Mouse (Mus musculus): ENCODE results near the gene Rab5c. TPM values are rescaled to one million over a fixed set of nuclear protein-coding genes. Genes with fewer than 3 reads are reported as not detected.
A peak's percentile ranks its signal among the peaks of the same experiment; 100 is the strongest.

The Rab5c gene
- total RNA-seq, 2 experiments from 2014 or later: 35.0 to 44.5 TPM

DNA sequence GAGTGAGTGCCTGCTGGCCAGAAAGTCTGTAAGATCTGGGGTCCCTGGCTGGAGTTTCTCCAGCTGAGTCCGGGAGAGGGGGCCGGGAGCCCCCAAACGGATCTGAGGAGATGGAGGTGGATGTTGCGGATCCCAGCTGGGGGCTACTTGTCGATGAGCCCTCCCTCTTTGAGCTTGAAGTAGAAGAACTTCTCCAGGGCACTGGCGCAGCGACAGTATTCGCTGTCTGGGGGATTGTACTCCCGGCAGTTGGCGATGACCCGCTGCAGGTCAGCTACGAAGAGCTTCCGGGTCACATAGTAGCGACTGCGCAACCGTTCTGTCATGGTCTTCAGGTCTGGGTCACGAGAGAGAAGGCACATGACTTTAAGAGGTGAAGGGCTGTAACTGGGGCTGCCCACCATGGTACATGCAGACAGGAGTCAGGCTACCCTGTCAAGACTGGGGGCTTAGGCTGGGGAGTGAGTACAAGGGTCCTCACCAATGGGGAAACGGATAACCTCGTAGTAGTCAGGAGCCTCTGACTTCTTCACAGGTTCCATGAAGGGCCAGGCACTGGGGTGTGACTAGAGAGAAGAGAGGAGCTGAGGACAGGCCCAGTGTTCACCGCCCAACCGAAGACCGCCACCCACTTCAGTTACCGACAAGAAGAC, 32.8 kb downstream of the Rab5c start:
- intact Hi-C loops (cut with DNase I): no loop called here
- DNase-seq: no peak

DNA sequence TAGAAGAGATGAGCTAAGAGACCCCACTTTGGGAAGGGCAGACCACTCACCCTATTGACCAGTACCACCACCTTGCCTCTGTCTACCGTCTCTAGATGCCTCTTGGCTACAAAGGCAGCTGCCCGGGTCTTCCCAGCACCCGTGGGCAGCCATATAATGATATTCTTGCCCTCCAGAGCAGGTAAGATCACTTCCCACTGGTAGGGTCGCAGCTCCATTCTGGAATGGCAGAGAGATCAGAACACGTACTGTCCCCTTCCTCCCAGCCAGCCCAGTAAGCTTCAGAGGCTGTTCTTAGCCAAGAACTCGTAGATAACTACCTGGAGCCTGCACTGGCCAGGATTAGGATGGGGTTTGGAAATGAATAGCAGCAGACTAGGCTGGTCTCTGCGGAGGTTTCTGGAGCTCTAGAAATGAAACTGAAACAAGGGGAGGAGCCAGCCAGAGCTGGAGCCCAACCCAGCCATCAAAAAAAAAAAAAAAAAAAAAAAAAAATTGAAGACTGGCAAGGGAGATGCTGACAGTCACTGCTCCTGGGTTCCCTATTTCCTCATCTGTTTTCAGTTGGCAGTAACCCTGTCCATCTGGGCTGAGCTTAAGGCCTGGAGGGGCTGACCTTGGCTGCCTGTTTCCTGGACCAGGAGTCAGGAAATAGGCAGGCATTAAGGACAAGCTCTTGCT, 34.0 kb downstream of the Rab5c start, which contains the start of gene Dhx58:
Gene Dhx58 (minus strand): TSS at position 421 of the 681 bp plus-strand sequence.
- intact Hi-C loops (cut with DNase I): loop anchor here (2.0 kb wide), 1 partner anchor 133 kb away; no protein-coding TSS in a partner anchor
- DNase-seq: no peak

DNA sequence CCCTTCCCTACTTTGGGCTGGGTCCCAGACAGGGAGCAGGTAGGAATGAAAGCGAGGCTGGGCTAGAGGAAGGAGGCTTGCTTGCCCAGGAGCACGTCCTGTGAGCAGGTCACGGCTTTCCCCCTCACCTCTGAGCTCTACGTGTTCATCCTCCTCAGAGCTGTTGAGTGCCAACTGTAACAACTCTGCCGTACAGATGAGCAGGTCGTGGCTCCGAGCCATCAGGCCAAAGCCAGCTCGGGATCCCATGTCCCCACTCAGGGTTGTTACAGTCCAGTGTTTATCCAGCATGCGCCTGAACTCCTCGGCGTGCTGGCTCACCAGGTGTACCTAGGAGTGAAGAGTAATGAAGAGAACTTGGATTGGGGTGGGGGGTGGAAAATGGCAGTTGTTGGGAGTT, 34.6 kb downstream of the Rab5c start:
- intact Hi-C loops (cut with DNase I): loop anchor here (2.0 kb wide), 1 partner anchor 133 kb away; no protein-coding TSS in a partner anchor
- DNase-seq: no peak

DNA sequence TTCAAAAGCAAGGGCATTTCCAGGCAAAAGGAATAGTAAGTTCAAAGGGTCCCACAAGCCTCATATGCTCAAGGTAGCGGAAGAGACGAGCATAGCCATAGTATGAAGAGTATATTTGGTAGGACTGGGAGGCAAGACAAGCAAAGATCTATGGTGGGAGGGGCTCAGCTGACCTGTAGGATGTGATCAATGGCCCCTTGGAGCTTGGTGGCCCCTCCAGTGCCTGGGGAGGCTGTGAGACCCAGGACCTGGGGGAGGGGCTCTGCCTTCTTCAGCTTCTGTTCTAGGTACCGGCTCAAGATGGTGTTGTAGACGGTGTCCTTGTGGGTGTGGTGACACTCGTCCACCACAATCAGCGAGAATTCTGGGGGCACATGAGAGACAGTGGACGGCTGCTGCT, 35.1 kb downstream of the Rab5c start:
- intact Hi-C loops (cut with DNase I): loop anchor here (2.0 kb wide), 1 partner anchor 132 kb away; no protein-coding TSS in a partner anchor
- DNase-seq: no peak

DNA sequence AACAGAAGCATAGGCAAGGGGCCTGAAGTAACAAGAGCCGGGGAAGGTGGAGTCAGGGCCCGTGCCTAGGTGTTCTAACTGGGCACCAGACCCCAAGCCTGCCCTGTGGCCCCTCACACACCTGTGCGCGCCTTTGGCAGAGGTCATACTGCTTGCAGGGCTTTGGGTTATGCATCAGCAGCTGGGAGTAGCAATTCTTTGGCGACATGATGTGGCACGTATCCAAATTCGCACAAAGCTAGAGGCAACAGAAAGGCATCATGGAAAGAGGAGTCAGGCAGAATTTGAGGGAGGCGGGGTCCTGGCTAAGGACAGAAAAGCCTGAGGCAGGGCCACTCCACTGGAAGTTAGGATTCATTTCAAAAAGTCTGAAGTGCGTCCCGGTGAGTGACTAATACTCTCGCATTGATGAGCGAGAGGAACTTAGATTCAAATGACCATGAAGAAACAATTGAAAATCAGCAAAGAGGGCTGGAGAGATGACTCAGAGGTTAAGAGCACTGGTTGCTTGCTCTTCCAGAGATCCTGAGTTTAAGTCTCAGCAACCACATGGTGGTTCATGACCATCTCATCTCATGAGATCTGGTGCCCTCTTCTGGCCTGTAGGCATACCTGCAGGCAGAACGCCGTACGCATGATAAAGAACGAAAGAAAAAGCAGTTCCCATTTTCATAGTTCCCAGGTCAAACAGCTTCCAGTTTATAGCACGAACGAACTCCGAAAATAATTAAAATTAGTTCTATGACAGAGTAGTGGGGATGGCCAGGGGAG, 35.7 kb downstream of the Rab5c start:
- intact Hi-C loops (cut with DNase I): loop anchor here (2.0 kb wide), 1 partner anchor 131 kb away; no protein-coding TSS in a partner anchor
- DNase-seq: peak in 1 of 2 experiments; percentile 63

DNA sequence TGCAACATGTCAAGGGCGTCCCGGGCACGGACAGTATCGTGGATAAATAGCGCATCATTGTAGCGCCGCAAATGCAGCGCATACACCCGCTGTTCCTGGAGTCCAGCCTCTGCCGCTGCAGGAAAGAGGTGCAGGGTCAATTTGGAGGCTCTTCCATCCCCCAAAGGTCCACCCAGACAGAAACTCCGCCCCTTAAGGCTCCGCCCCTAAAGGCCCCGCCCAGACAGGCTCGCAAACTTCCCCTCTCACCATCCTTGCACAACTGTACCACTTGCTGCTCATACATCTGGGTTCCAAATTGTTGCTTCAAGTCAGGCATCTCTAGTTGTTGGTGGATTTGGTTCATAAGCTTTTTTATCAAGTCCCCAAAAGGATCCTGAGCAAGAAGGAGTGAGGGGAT, 36.7 kb downstream of the Rab5c start:
- intact Hi-C loops (cut with DNase I): no loop called here
- peak; percentile 63 to 76 for DNase-seq

DNA sequence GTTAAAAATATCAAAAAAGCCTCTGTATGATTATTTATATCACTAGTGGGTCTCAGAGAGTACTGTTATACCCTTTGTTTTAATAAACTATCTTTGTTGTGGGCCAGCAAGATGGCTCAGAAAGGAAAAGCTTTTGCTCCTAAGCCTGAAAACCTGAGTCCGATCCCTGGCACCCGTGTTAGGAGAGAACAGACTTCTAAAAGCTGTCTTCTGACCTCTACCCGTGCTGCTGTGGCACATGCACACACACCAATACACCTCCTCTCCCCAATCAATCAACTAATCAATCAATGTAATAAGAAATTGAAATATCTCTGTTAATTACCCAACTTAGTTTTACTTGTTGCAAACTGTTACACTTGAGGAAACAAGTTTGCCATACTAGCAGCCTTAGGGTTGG, 37.3 kb downstream of the Rab5c start:
- no peak for DNase-seq
- intact Hi-C loops (cut with DNase I): no loop called here

DNA sequence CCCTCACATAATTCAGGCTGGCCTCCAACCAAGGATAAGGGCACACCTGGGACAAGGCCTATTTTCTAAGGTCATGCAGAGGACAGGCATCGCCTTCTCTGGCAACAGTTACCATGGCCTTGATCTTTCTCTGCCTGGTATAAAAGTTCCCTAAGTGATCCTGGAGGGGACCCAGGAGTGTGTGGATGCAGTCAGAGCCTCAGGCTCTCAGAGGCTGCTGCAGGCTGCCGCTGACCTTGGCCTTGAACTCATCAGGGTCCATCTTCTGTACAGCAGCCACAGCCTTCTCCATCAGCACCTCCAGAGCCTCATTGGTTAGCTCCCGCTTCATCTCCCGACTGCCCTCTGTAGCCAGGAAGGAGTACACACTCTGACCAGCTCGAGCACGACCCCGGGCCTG, 40.1 kb downstream of the Rab5c start:
- intact Hi-C loops (cut with DNase I): loop anchor here (5.0 kb wide), 1 partner anchor 271 kb away; no protein-coding TSS in a partner anchor

DNA sequence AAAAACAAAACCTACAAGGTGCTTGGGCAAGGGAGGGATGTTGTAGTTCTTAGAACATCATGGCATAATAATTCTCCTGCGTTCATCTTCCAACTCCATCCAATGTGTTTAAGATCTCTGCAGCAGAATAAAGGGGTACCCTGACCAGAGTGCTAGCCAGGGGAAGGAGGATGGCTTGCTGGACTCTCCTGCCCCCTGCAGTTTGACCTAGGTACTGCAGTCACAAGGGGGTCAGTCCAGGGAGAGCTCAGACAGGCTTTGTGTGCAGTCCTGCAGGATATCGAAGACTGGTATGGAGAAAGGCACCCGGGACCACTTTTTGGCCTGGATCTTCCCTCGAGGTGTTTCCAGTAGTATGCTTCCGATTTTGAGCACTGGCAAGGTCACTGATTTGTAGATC, 43.1 kb downstream of the Rab5c start:
- intact Hi-C loops (cut with DNase I): loop anchor here (5.0 kb wide), 1 partner anchor 268 kb away; no protein-coding TSS in a partner anchor
- peak; percentile 72 to 76 for DNase-seq

More for the DNA sequence above, 40.1 kb downstream of the Rab5c start:
- DNase-seq: no peak

DNA sequence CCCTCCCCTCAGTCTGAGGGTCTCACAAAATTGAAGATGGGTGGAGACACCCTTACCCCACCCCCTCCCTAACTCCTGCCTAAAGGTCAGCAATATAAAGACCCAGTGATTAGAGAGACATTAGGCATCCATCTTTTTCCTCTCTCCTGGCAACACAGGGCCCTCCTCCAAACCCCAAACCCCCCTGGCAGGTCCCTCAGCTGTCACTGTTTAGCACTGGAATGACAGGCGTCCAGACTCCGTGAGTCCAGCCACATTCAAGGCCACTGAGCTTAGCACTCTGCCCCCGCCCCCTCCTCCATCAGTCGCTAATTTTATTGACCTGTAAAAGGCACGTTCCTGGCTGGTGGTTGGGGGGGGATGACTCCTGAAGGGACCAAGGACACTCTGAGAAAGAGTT, 44.9 kb downstream of the Rab5c start:
- DNase-seq: no peak
- intact Hi-C loops (cut with DNase I): loop anchor here (2.0 kb wide), 1 partner anchor 66 kb away; no protein-coding TSS in a partner anchor

DNA sequence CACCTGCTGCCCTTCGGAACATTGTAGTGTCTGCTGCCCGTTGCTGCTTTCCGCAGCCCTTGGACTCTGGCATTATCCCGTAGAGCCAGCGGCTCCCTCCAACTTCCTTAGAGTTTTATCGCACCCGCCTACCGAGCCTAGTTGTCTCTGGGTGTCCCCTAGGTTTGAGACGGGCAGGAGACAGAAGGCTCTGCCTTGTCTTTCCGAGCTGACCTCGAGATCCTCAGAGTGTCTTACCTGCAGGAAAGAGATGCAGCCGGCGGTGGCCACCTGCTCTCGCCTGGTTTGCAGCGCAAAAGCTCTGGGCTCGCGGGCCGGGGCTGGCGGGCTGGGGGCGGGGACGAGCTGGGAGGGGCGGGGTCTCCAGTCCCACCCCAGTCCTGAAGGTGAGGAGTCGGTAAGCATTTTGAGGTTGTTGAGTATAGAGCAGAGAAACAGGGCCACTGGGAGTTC, 45.8 kb downstream of the Rab5c start, which contains the start of gene Zfp385c:
Gene Zfp385c (minus strand): TSS at position 292 of the 453 bp plus-strand sequence.
- intact Hi-C loops (cut with DNase I): loop anchor here (2.0 kb wide), 1 partner anchor 65 kb away; no protein-coding TSS in a partner anchor
- no peak for DNase-seq

DNA sequence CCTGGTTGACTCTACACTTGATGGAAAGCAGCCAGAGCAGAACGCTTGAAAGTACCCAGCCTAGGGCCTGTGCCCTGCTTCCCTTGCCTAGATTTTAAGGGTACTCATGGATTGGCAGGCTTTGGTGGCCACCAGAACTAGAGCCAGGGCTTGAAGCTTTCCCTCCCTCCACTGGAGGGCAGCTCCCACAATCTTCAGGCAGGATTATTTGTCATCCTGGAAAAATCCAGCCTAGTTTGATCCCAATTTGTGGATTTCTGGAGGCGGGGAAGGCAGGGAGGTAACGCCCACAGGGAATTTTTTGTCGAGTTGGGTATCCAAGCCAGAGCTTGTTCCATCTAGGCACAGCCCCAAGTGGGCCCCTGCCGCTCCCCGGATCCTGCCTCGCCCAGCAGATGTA, 47.6 kb downstream of the Rab5c start:
- DNase-seq: no peak
- intact Hi-C loops (cut with DNase I): no loop called here

DNA sequence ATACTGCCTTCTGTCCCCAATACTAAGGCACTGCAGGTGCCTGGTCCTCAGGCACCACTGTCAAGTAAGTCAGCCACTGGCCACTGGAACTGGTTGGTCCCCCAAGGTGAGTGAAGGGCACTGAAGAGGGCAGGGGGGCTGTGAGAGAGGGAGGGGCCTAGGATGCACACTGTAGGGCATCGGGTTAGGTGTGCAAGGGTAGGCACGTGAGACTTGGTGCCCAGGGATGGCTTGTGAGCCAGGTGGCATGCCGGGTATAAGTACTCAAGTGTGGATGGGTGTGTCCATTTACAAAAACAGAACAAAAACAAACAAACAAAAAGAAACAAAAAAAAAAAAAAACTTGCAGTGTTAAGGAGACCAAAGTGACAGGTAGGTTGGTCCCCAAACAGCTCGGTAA, 49.6 kb downstream of the Rab5c start:
- intact Hi-C loops (cut with DNase I): loop anchor here (2.0 kb wide), 1 partner anchor 54 kb away; no protein-coding TSS in a partner anchor
- no peak for DNase-seq

DNA sequence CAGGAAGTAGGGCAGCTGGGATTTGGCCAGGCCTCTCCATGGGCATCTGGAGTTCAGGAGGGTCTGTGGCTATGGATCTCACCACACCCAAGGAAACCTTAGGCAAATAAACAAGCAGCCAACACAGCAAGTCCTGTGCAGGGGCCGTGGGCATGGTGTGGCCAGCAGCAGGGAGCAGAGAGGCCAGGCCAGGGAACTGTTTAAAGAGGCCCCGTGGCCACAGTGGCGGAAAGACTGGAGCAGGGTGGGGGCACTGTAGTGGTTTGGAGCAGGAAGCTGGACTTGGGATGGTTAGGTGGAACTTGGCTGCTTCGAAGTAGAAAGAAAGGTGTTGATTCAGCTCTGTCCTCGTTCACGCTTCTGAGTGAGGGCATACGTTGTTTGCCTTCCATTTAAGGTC, 50.8 kb downstream of the Rab5c start:
- intact Hi-C loops (cut with DNase I): no loop called here
- DNase-seq: no peak

DNA sequence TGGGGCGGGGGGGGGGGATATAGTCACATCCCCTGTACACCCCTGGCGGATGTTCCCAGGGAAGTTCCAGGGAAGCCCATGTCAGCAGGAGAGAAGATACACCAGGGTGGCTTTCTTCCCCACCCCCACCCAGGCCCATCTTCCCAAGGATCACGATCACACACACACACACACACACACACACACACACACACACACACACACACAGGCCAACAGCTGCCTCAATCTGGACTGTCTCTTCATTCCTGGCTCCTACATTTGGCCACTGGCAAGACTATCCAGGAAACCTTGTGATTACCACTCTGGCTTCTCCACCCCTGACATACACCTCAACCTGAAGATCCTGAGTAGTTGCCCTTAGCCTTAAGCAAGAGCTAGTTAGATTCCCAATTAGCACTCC, 52.6 kb downstream of the Rab5c start:
- DNase-seq: no peak
- intact Hi-C loops (cut with DNase I): no loop called here

DNA sequence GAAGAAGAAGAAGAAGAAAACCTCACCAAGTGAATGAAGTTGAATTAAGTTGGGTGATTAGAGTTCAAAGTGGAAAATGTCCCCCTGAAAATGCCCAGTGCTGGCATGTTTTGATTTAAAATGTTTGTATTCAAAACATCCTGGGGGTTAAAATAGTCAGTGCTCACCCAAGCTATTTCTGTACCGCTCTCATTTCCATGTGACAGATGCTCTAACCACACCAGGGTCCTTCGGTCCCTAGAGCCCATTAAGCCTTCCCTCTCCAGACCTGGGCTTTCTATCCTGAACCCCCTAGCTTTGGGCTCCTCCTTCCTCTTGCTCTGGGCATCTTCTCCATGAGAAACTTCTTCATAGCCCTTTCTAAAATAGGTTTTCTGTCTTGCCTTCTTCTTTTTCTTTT, 53.9 kb downstream of the Rab5c start:
- intact Hi-C loops (cut with DNase I): no loop called here
- no peak for DNase-seq

DNA sequence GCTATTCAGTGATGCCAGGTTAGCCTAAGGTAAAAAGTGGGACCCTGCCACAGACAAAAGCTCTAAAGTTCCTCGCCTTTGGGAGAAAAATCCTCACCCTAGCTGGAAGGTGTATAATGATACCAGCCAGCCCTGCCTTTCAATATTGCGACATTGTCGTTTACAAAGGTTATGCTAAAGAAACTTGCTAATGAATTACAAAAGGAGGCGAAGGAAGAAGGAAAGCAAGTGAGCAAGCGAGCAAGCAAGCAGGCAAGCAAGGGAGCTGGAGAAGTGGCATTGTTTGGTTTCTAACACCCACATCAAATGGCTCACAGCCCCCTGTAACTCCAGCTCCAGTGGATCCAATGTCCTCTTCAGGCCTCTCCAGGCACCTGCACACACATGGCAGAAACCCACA, 55.5 kb downstream of the Rab5c start:
- no peak for DNase-seq
- intact Hi-C loops (cut with DNase I): no loop called here

DNA sequence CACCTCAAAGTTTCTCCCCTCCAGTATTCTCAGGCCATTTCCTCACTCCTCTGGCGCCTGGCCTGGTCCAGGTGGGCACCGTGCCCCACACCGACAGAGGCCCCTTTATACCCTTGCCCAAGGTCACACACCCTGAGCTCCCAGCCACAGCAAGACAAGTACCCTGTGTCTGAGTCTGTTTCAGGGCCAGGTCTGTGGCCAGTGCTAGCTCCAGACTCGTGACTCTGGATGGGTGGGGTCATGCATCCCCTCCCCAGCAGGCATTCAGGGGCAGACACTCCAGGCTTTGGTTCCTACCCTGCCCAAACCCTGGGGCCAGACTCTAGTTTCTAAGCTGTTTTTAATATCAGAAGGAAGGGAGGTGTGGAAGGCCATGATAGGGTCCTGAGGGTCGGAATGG, 56.2 kb downstream of the Rab5c start:
- intact Hi-C loops (cut with DNase I): no loop called here
- no peak for DNase-seq

DNA sequence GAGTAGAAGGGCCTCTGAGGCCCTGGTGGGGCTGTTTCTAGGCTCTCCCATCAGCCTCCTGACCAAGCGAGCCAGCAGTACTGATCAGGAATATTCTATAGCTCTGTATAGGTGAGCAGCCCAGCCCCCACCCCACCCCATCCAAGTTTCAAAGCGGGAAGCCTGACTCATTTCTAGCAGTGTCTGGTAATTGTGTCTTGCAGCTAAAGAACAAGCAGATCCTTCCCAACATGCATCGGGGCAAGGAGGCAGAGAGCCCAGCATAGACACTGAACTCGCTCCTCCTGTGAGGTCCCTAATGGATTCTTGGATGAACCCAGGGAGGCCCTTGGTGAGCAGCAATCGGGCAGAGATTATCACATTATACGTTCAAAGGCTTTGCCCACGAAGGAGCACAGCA, 60.2 kb downstream of the Rab5c start:
- intact Hi-C loops (cut with DNase I): no loop called here
- no peak for DNase-seq

DNA sequence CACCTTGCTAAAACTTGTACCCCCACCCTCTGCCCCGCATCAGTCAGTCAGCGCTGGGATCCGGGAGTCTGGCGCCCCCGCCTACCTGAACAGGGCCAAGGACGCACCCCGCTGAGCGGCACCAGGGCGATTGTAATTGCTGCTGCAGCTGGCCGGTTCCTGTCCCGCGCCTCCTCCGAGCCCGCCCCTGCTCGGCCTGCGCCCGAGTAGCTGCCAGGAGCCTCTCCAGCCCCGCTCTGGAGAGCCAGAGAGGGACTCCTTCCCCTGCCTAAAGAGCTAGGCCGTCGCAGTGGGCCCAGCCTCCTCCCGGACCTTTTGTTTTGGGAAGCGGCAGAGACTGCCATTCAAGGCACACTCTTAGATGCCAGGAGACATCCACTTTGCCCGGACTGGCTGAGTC, 64.8 kb downstream of the Rab5c start:
- peak; percentile 51 to 66 for DNase-seq
- intact Hi-C loops (cut with DNase I): no loop called here

DNA sequence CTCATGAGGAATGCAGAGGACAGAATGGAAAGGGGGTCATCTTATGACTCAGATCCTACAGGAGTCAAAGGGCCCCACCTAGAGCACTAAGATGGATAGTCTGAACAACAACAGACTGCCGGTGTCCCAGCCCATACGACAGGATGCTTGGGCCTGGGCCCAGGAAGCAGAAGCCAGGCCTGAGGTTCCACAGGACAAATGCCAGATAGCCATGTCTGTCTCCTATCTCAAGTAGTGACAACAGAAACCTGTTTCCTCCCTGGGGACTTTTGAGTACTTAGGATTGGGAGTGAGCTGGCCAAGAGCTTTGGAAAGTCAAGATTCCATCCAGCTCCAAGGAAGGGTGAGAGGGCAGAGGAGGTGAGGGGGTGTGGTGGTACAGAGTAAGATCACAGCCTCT, 66.1 kb downstream of the Rab5c start:
- no peak for DNase-seq
- intact Hi-C loops (cut with DNase I): no loop called here
